Mouse (Mus musculus): ENCODE measurements around the gene Sgf29. TPM values are rescaled to one million over a fixed set of nuclear protein-coding genes. Genes with fewer than 3 reads are reported as not detected.
A peak's percentile ranks its signal among the peaks of the same experiment; 100 is the strongest.

Sgf29 gene
- total RNA-seq, 1 experiment, result 55.3 TPM

GRCm38 (mm10) chr7:126648486-126648885, 623 bp upstream of the Sgf29 start:
- in situ Hi-C loops (cut with MboI; ENCODE audit: low sequenced_read_pairs in 2 of 2, unreplicated experiment in 2 of 2), result no loop called here
- H3K9ac ChIP-seq (ENCODE audit: insufficient read depth, low read depth, low read length, poor library complexity, severe bottlenecking), result no peak overlapping the region
- no peak for TF ChIP-seq HCFC1 (IDR thresholded peaks at IDR 0.05; ENCODE audit: borderline replicate concordance, insufficient read depth, low read length)
- TF ChIP-seq MAFK (IDR thresholded peaks at IDR 0.05; ENCODE audit: insufficient read depth, low read depth, low read length), result no peak
- TF ChIP-seq ZNF384 (IDR thresholded peaks at IDR 0.05; ENCODE audit: low read depth, low read length), result no peak
- TF ChIP-seq ZC3H11A (IDR thresholded peaks at IDR 0.05; ENCODE audit: borderline replicate concordance, low read depth, low read length), result no peak
- TF ChIP-seq CHD2 (IDR thresholded peaks at IDR 0.05; ENCODE audit: low read depth, low read length), result no peak
- no peak overlapping the region for H3K27ac ChIP-seq (ENCODE audit: insufficient read depth, low read depth, low read length, poor library complexity, severe bottlenecking)
- peak overlapping the region in 1 of 2 experiments; percentile 9; a peak in 1 of 4 replicates for H3K4me3 ChIP-seq (ENCODE audit: insufficient read depth in 1 of 2, low read depth in 1 of 2, low read length in 2 of 2, poor library complexity in 1 of 2, severe bottlenecking in 1 of 2)
- DNase-seq (ENCODE audit: low read depth, low spot score), result no peak
- H3K4me1 ChIP-seq (ENCODE audit: control insufficient read depth in 2 of 2, insufficient read depth in 2 of 2, low read length in 2 of 2, poor library complexity in 1 of 2), result peaks cover 2 to 15% of the 10 kb centered on the region in 2 experiments; a peak in 2 of 4 replicates
- no peaks in the 10 kb centered on the region for H3K9me3 ChIP-seq (ENCODE audit: control insufficient read depth, insufficient read depth, low read depth, low read length)
- H3K36me3 ChIP-seq (ENCODE audit: control insufficient read depth, insufficient read depth, low read length, poor library complexity, severe bottlenecking), result no peaks in the 10 kb centered on the region

- no peaks in the 10 kb centered on the region for H3K36me3 ChIP-seq (ENCODE audit: control insufficient read depth, insufficient read depth, low read length, poor library complexity, severe bottlenecking)
- H3K27ac ChIP-seq (ENCODE audit: insufficient read depth, low read depth, low read length, poor library complexity, severe bottlenecking), result no peak overlapping the region
- in situ Hi-C loops (cut with MboI; ENCODE audit: low sequenced_read_pairs in 2 of 2, unreplicated experiment in 2 of 2), result no loop called here
Observed at GRCm38 (mm10) chr7:126650852-126651251, 1.7 kb downstream of the Sgf29 start.

GRCm38 (mm10) chr7:126653991-126654390, 4.9 kb downstream of the Sgf29 start:
- Histone ChIP-seq H3K9me3 (ENCODE audit: control insufficient read depth, insufficient read depth, low read depth, low read length) (no peaks in the 10 kb centered on the region), H3K4me1 (ENCODE audit: control insufficient read depth in 2 of 2, insufficient read depth in 2 of 2, low read length in 2 of 2, poor library complexity in 1 of 2) (no peaks in the 10 kb centered on the region), H3K27ac (ENCODE audit: insufficient read depth, low read depth, low read length, poor library complexity, severe bottlenecking) (no peak overlapping the region), H3K36me3 (ENCODE audit: control insufficient read depth, insufficient read depth, low read length, poor library complexity, severe bottlenecking) (no peaks in the 10 kb centered on the region), H3K4me3 (ENCODE audit: insufficient read depth in 1 of 2, low read depth in 1 of 2, low read length in 2 of 2, poor library complexity in 1 of 2, severe bottlenecking in 1 of 2) (no peak overlapping the region), H3K9ac (ENCODE audit: insufficient read depth, low read depth, low read length, poor library complexity, severe bottlenecking) (no peak overlapping the region)
- no peak for DNase-seq (ENCODE audit: low read depth, low spot score)
- in situ Hi-C loops (cut with MboI; ENCODE audit: low sequenced_read_pairs in 2 of 2, unreplicated experiment in 2 of 2), result no loop called here
- no peak for TF ChIP-seq ZNF384 (IDR thresholded peaks at IDR 0.05; ENCODE audit: low read depth, low read length)
- TF ChIP-seq ZC3H11A (IDR thresholded peaks at IDR 0.05; ENCODE audit: borderline replicate concordance, low read depth, low read length), result no peak
- peak; percentile 85 for TF ChIP-seq MAFK (IDR thresholded peaks at IDR 0.05; ENCODE audit: insufficient read depth, low read depth, low read length)
- no peak for TF ChIP-seq HCFC1 (IDR thresholded peaks at IDR 0.05; ENCODE audit: borderline replicate concordance, insufficient read depth, low read length)
- no peak for TF ChIP-seq CHD2 (IDR thresholded peaks at IDR 0.05; ENCODE audit: low read depth, low read length)

More at GRCm38 (mm10) chr7:126650852-126651251, 1.7 kb downstream of the Sgf29 start:
- Histone ChIP-seq H3K4me1 (ENCODE audit: control insufficient read depth in 2 of 2, insufficient read depth in 2 of 2, low read length in 2 of 2, poor library complexity in 1 of 2) (peaks cover 0 to 3% of the 10 kb centered on the region in 2 experiments; a peak in 2 of 4 replicates), H3K4me3 (ENCODE audit: insufficient read depth in 1 of 2, low read depth in 1 of 2, low read length in 2 of 2, poor library complexity in 1 of 2, severe bottlenecking in 1 of 2) (no peak overlapping the region), H3K9me3 (ENCODE audit: control insufficient read depth, insufficient read depth, low read depth, low read length) (no peaks in the 10 kb centered on the region), H3K9ac (ENCODE audit: insufficient read depth, low read depth, low read length, poor library complexity, severe bottlenecking) (no peak overlapping the region)
- DNase-seq (ENCODE audit: low read depth, low spot score), result no peak
- no peak for TF ChIP-seq CHD2 (IDR thresholded peaks at IDR 0.05; ENCODE audit: low read depth, low read length)
- no peak for TF ChIP-seq ZC3H11A (IDR thresholded peaks at IDR 0.05; ENCODE audit: borderline replicate concordance, low read depth, low read length)
- TF ChIP-seq HCFC1 (IDR thresholded peaks at IDR 0.05; ENCODE audit: borderline replicate concordance, insufficient read depth, low read length), result no peak
- TF ChIP-seq MAFK (IDR thresholded peaks at IDR 0.05; ENCODE audit: insufficient read depth, low read depth, low read length), result no peak
- TF ChIP-seq ZNF384 (IDR thresholded peaks at IDR 0.05; ENCODE audit: low read depth, low read length), result no peak

- in situ Hi-C loops (cut with MboI; ENCODE audit: low sequenced_read_pairs in 2 of 2, unreplicated experiment in 2 of 2), result no loop called here
- no peaks in the 10 kb centered on the region for H3K9me3 ChIP-seq (ENCODE audit: control insufficient read depth, insufficient read depth, low read depth, low read length)
- H3K9ac ChIP-seq (ENCODE audit: insufficient read depth, low read depth, low read length, poor library complexity, severe bottlenecking), result no peak overlapping the region
- DNase-seq (ENCODE audit: low read depth, low spot score), result no peak
- no peak overlapping the region for H3K27ac ChIP-seq (ENCODE audit: insufficient read depth, low read depth, low read length, poor library complexity, severe bottlenecking)
- H3K4me1 ChIP-seq (ENCODE audit: control insufficient read depth in 2 of 2, insufficient read depth in 2 of 2, low read length in 2 of 2, poor library complexity in 1 of 2), result no peaks in the 10 kb centered on the region
- no peak overlapping the region for H3K4me3 ChIP-seq (ENCODE audit: insufficient read depth in 1 of 2, low read depth in 1 of 2, low read length in 2 of 2, poor library complexity in 1 of 2, severe bottlenecking in 1 of 2)
- H3K36me3 ChIP-seq (ENCODE audit: control insufficient read depth, insufficient read depth, low read length, poor library complexity, severe bottlenecking), result no peaks in the 10 kb centered on the region
- TF ChIP-seq MAFK (IDR thresholded peaks at IDR 0.05; ENCODE audit: insufficient read depth, low read depth, low read length) (no peak), ZNF384 (IDR thresholded peaks at IDR 0.05; ENCODE audit: low read depth, low read length) (no peak), HCFC1 (IDR thresholded peaks at IDR 0.05; ENCODE audit: borderline replicate concordance, insufficient read depth, low read length) (no peak), CHD2 (IDR thresholded peaks at IDR 0.05; ENCODE audit: low read depth, low read length) (no peak), ZC3H11A (IDR thresholded peaks at IDR 0.05; ENCODE audit: borderline replicate concordance, low read depth, low read length) (no peak)
Observed at GRCm38 (mm10) chr7:126655695-126656094, 6.6 kb downstream of the Sgf29 start.

- in situ Hi-C loops (cut with MboI; ENCODE audit: low sequenced_read_pairs in 2 of 2, unreplicated experiment in 2 of 2), result no loop called here
- no peak overlapping the region for H3K4me3 ChIP-seq (ENCODE audit: insufficient read depth in 1 of 2, low read depth in 1 of 2, low read length in 2 of 2, poor library complexity in 1 of 2, severe bottlenecking in 1 of 2)
- no peaks in the 10 kb centered on the region for H3K4me1 ChIP-seq (ENCODE audit: control insufficient read depth in 2 of 2, insufficient read depth in 2 of 2, low read length in 2 of 2, poor library complexity in 1 of 2)
- DNase-seq (ENCODE audit: low read depth, low spot score), result no peak
- H3K9ac ChIP-seq (ENCODE audit: insufficient read depth, low read depth, low read length, poor library complexity, severe bottlenecking), result no peak overlapping the region
- H3K36me3 ChIP-seq (ENCODE audit: control insufficient read depth, insufficient read depth, low read length, poor library complexity, severe bottlenecking), result no peaks in the 10 kb centered on the region
- no peak overlapping the region for H3K27ac ChIP-seq (ENCODE audit: insufficient read depth, low read depth, low read length, poor library complexity, severe bottlenecking)
- H3K9me3 ChIP-seq (ENCODE audit: control insufficient read depth, insufficient read depth, low read depth, low read length), result no peaks in the 10 kb centered on the region
- TF ChIP-seq ZC3H11A (IDR thresholded peaks at IDR 0.05; ENCODE audit: borderline replicate concordance, low read depth, low read length) (no peak), ZNF384 (IDR thresholded peaks at IDR 0.05; ENCODE audit: low read depth, low read length) (no peak), CHD2 (IDR thresholded peaks at IDR 0.05; ENCODE audit: low read depth, low read length) (no peak), HCFC1 (IDR thresholded peaks at IDR 0.05; ENCODE audit: borderline replicate concordance, insufficient read depth, low read length) (no peak), MAFK (IDR thresholded peaks at IDR 0.05; ENCODE audit: insufficient read depth, low read depth, low read length) (no peak)
Observed at GRCm38 (mm10) chr7:126657522-126657921, 8.4 kb downstream of the Sgf29 start.

Measured in ES-E14 (cell line).